Mouse (Mus musculus): ENCODE measurements around the gene Olfr530. TPM values are rescaled to one million over a fixed set of nuclear protein-coding genes. Genes with fewer than 3 reads are reported as not detected.
A peak's percentile ranks its signal among the peaks of the same experiment; 100 is the strongest.

Olfr530 gene
- total and polyA plus RNA-seq, 2 experiments from 2014 or later, result not detected

- Histone ChIP-seq H3K36me3 (ENCODE audit: insufficient read depth, low read length) (no peaks in the 10 kb centered on the region), H3K4me2 (ENCODE audit: low read depth, low read length) (no peak overlapping the region), H3K27ac (no peak overlapping the region), H3K9me3 (ENCODE audit: low read length) (no peaks in the 10 kb centered on the region), H3K9ac (replicated peaks; ENCODE audit: low read length) (no peak overlapping the region), H3K4me3 (ENCODE audit: low read length) (no peak overlapping the region), H3K27me3 (ENCODE audit: insufficient read depth, low read length) (no peaks in the 10 kb centered on the region), H3K4me1 (ENCODE audit: insufficient read depth, low read length) (no peaks in the 10 kb centered on the region)
- ATAC-seq (no peak), DNase-seq (ENCODE audit: low spot score) (peak; percentile 4)
- 35% methylated on average over 1 of the region's 1 CpGs for WGBS
- no peak for TF ChIP-seq CTCF (IDR thresholded peaks at IDR 0.05; ENCODE audit: low read depth)
Measured at GRCm38 (mm10) chr7:140329766-140330304, 46.3 kb downstream of the Olfr530 start.

Other genes starting within 250 kb of the Olfr530 start
- gene Mtg1, start 238.8 kb downstream of the Olfr530 start, total RNA-seq (2014; rRNA removed), result 6.4 and 7.2 TPM in 2 replicates
- gene Mtg1, start 238.8 kb downstream of the Olfr530 start, polyA plus RNA-seq (2015; fragmentation: Nextera tagmentation; extraction: Ambion mirVana), result 32.6 and 33.5 TPM in 2 replicates
- gene Sprn, start 221.5 kb downstream of the Olfr530 start, total RNA-seq (2014; rRNA removed), result 64.7 and 66.4 TPM in 2 replicates
- 27.2 and 29.9 TPM in 2 replicates for gene Sprn, start 221.5 kb downstream of the Olfr530 start, polyA plus RNA-seq (2015; fragmentation: Nextera tagmentation; extraction: Ambion mirVana)
- not detected in 2 replicates for gene Olfr522, start 211.6 kb downstream of the Olfr530 start, total RNA-seq (2014; rRNA removed)
- gene Olfr522, start 211.6 kb downstream of the Olfr530 start, polyA plus RNA-seq (2015; fragmentation: Nextera tagmentation; extraction: Ambion mirVana), result not detected in 2 replicates
- not detected in 2 replicates for gene Olfr523, start 203.1 kb downstream of the Olfr530 start, total RNA-seq (2014; rRNA removed)
- gene Olfr523, start 203.1 kb downstream of the Olfr530 start, polyA plus RNA-seq (2015; fragmentation: Nextera tagmentation; extraction: Ambion mirVana), result not detected in 2 replicates
- gene Olfr524, start 170.4 kb downstream of the Olfr530 start, total RNA-seq (2014; rRNA removed), result not detected in 2 replicates
- not detected in 2 replicates for gene Olfr524, start 170.4 kb downstream of the Olfr530 start, polyA plus RNA-seq (2015; fragmentation: Nextera tagmentation; extraction: Ambion mirVana)
- gene Cd163l1, start 158.1 kb downstream of the Olfr530 start, total RNA-seq (2014; rRNA removed), result not detected in 2 replicates
- gene Cd163l1, start 158.1 kb downstream of the Olfr530 start, polyA plus RNA-seq (2015; fragmentation: Nextera tagmentation; extraction: Ambion mirVana), result not detected in 2 replicates
- gene 5830411N06Rik, start 129.0 kb downstream of the Olfr530 start, total RNA-seq (2014; rRNA removed), result not detected in 2 replicates
- gene 5830411N06Rik, start 129.0 kb downstream of the Olfr530 start, polyA plus RNA-seq (2015; fragmentation: Nextera tagmentation; extraction: Ambion mirVana), result 0.10 TPM in 1 of 2 replicates, not detected in the other
- gene Olfr525, start 55.5 kb downstream of the Olfr530 start, total RNA-seq (2014; rRNA removed), result not detected in 2 replicates
- not detected in 2 replicates for gene Olfr525, start 55.5 kb downstream of the Olfr530 start, polyA plus RNA-seq (2015; fragmentation: Nextera tagmentation; extraction: Ambion mirVana)
- not detected in 2 replicates for gene Olfr527, start 42.3 kb downstream of the Olfr530 start, total RNA-seq (2014; rRNA removed)
- not detected in 2 replicates for gene Olfr527, start 42.3 kb downstream of the Olfr530 start, polyA plus RNA-seq (2015; fragmentation: Nextera tagmentation; extraction: Ambion mirVana)
- not detected in 2 replicates for gene Olfr60, start 14.7 kb downstream of the Olfr530 start, total RNA-seq (2014; rRNA removed)
- gene Olfr60, start 14.7 kb downstream of the Olfr530 start, polyA plus RNA-seq (2015; fragmentation: Nextera tagmentation; extraction: Ambion mirVana), result not detected in 2 replicates
- not detected in 2 replicates for gene Olfr531, start 26.6 kb upstream of the Olfr530 start, total RNA-seq (2014; rRNA removed)
- not detected in 2 replicates for gene Olfr531, start 26.6 kb upstream of the Olfr530 start, polyA plus RNA-seq (2015; fragmentation: Nextera tagmentation; extraction: Ambion mirVana)
- not detected in 2 replicates for gene Olfr532, start 45.3 kb upstream of the Olfr530 start, total RNA-seq (2014; rRNA removed)
- gene Olfr532, start 45.3 kb upstream of the Olfr530 start, polyA plus RNA-seq (2015; fragmentation: Nextera tagmentation; extraction: Ambion mirVana), result not detected in 2 replicates
- gene Olfr533, start 87.0 kb upstream of the Olfr530 start, total RNA-seq (2014; rRNA removed), result not detected in 2 replicates
- not detected in 2 replicates for gene Olfr533, start 87.0 kb upstream of the Olfr530 start, polyA plus RNA-seq (2015; fragmentation: Nextera tagmentation; extraction: Ambion mirVana)
- not detected in 2 replicates for gene Olfr535, start 107.9 kb upstream of the Olfr530 start, total RNA-seq (2014; rRNA removed)
- gene Olfr535, start 107.9 kb upstream of the Olfr530 start, polyA plus RNA-seq (2015; fragmentation: Nextera tagmentation; extraction: Ambion mirVana), result not detected in 2 replicates
- gene Olfr536, start 131.1 kb upstream of the Olfr530 start, total RNA-seq (2014; rRNA removed), result not detected in 2 replicates
- gene Olfr536, start 131.1 kb upstream of the Olfr530 start, polyA plus RNA-seq (2015; fragmentation: Nextera tagmentation; extraction: Ambion mirVana), result not detected in 2 replicates
- gene Olfr538, start 191.6 kb upstream of the Olfr530 start, total RNA-seq (2014; rRNA removed), result not detected in 2 replicates
- not detected in 2 replicates for gene Olfr538, start 191.6 kb upstream of the Olfr530 start, polyA plus RNA-seq (2015; fragmentation: Nextera tagmentation; extraction: Ambion mirVana)
- gene Olfr46, start 224.9 kb upstream of the Olfr530 start, total RNA-seq (2014; rRNA removed), result not detected in 2 replicates
- 0.03 TPM in 1 of 2 replicates, not detected in the other for gene Olfr46, start 224.9 kb upstream of the Olfr530 start, polyA plus RNA-seq (2015; fragmentation: Nextera tagmentation; extraction: Ambion mirVana)